Mouse (Mus musculus): ENCODE results near the gene Cap2. TPM values are rescaled to one million over a fixed set of nuclear protein-coding genes. Genes with fewer than 3 reads are reported as not detected.
A peak's percentile ranks its signal among the peaks of the same experiment; 100 is the strongest.

The Cap2 gene
- polyA plus RNA-seq, 1 experiment from 2014 or later, result 1.4 TPM

DNA sequence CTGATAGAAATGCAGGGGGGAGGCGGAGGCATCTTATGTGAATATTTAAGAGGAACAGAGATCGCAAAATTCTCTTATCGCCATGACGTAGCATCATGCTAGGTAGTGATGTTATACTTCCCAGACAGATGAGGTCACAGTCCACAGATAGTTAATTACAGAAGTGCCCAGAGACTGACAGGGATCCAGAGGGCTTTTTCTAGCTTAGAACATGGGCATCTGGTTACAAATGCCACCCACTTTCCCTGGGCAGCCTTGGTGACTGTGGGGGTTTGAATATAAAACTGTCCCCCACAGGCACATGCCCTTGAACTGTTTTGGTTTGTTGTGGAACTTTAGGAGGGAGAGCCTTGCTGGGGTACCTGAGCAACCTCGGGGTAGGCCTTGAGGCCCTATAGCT lies 87.0 kb downstream of the Cap2 start:
- H3K27ac ChIP-seq (ENCODE audit: low read length), result no peak overlapping the region
- H3K4me2 ChIP-seq (ENCODE audit: low read depth, low read length), result no peak overlapping the region
- no peaks in the 10 kb centered on the region for H3K9me3 ChIP-seq (replicated peaks; ENCODE audit: control insufficient read depth, low read length)
- 74% methylated on average over 5 of the region's 5 CpGs for WGBS (ENCODE audit: insufficient replicate concordance)
- H3K4me1 ChIP-seq (ENCODE audit: control insufficient read depth, low read depth, low read length), result no peaks in the 10 kb centered on the region
- no peak overlapping the region for H3K9ac ChIP-seq (ENCODE audit: low read depth, low read length)
- H3K27me3 ChIP-seq (ENCODE audit: control insufficient read depth, insufficient read depth, low read depth, low read length), result no peaks in the 10 kb centered on the region
- ATAC-seq (ENCODE audit: low read depth), result no peak
- H3K4me3 ChIP-seq (ENCODE audit: low read depth, low read length), result no peak overlapping the region
- H3K36me3 ChIP-seq (ENCODE audit: control insufficient read depth, insufficient read depth), result no peaks in the 10 kb centered on the region

GRCm38 (mm10) chr13:46590885-46591284 lies 89.2 kb downstream of the Cap2 start:
- H3K4me2 ChIP-seq (ENCODE audit: low read depth, low read length), result no peak overlapping the region
- WGBS (ENCODE audit: insufficient replicate concordance), result 68% methylated on average over 4 of the region's 4 CpGs
- no peaks in the 10 kb centered on the region for H3K4me1 ChIP-seq (ENCODE audit: control insufficient read depth, low read depth, low read length)
- H3K27me3 ChIP-seq (ENCODE audit: control insufficient read depth, insufficient read depth, low read depth, low read length), result no peaks in the 10 kb centered on the region
- H3K9me3 ChIP-seq (replicated peaks; ENCODE audit: control insufficient read depth, low read length), result no peaks in the 10 kb centered on the region
- H3K4me3 ChIP-seq (ENCODE audit: low read depth, low read length), result no peak overlapping the region
- no peak overlapping the region for H3K27ac ChIP-seq (ENCODE audit: low read length)
- no peaks in the 10 kb centered on the region for H3K36me3 ChIP-seq (ENCODE audit: control insufficient read depth, insufficient read depth)
- no peak for ATAC-seq (ENCODE audit: low read depth)
- H3K9ac ChIP-seq (ENCODE audit: low read depth, low read length), result no peak overlapping the region

GRCm38 (mm10) chr13:46600694-46601093 lies 99.0 kb downstream of the Cap2 start:
- H3K27me3 ChIP-seq (ENCODE audit: control insufficient read depth, insufficient read depth, low read depth, low read length), result no peaks in the 10 kb centered on the region
- WGBS (ENCODE audit: insufficient replicate concordance), result 52% methylated on average over 5 of the region's 5 CpGs
- no peak for ATAC-seq (ENCODE audit: low read depth)
- no peak overlapping the region for H3K4me2 ChIP-seq (ENCODE audit: low read depth, low read length)
- H3K4me3 ChIP-seq (ENCODE audit: low read depth, low read length), result no peak overlapping the region
- H3K9ac ChIP-seq (ENCODE audit: low read depth, low read length), result no peak overlapping the region
- no peaks in the 10 kb centered on the region for H3K36me3 ChIP-seq (ENCODE audit: control insufficient read depth, insufficient read depth)
- no peak overlapping the region for H3K27ac ChIP-seq (ENCODE audit: low read length)
- H3K4me1 ChIP-seq (ENCODE audit: control insufficient read depth, low read depth, low read length), result no peaks in the 10 kb centered on the region
- H3K9me3 ChIP-seq (replicated peaks; ENCODE audit: control insufficient read depth, low read length), result no peaks in the 10 kb centered on the region

GRCm38 (mm10) chr13:46601386-46601785 lies 99.7 kb downstream of the Cap2 start:
- no peak overlapping the region for H3K4me3 ChIP-seq (ENCODE audit: low read depth, low read length)
- no peaks in the 10 kb centered on the region for H3K27me3 ChIP-seq (ENCODE audit: control insufficient read depth, insufficient read depth, low read depth, low read length)
- H3K36me3 ChIP-seq (ENCODE audit: control insufficient read depth, insufficient read depth), result no peaks in the 10 kb centered on the region
- ATAC-seq (ENCODE audit: low read depth), result no peak
- H3K4me2 ChIP-seq (ENCODE audit: low read depth, low read length), result no peak overlapping the region
- 61% methylated on average over 2 of the region's 2 CpGs for WGBS (ENCODE audit: insufficient replicate concordance)
- H3K9ac ChIP-seq (ENCODE audit: low read depth, low read length), result no peak overlapping the region
- no peaks in the 10 kb centered on the region for H3K9me3 ChIP-seq (replicated peaks; ENCODE audit: control insufficient read depth, low read length)
- H3K27ac ChIP-seq (ENCODE audit: low read length), result no peak overlapping the region
- H3K4me1 ChIP-seq (ENCODE audit: control insufficient read depth, low read depth, low read length), result no peaks in the 10 kb centered on the region

DNA sequence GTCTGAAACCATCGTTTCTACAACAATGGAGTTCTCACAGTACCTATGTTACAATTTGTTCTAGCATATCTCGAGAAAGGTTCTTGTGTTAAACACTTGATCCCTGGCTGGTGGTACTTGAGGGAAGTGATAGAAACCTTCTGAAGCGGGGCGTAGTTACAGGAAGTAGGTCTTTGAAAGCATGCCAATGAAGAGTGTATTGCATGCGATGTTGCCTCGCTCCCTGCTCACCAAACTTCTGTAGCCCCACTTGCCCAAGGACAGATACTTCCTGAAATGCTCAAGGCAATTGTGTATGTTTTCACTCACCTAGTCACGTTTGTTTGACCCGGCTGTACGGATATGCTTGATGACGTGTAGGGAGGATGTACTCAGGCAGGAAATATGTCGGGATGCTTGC lies 101.0 kb downstream of the Cap2 start:
- H3K36me3 ChIP-seq (ENCODE audit: control insufficient read depth, insufficient read depth), result no peaks in the 10 kb centered on the region
- no peaks in the 10 kb centered on the region for H3K4me1 ChIP-seq (ENCODE audit: control insufficient read depth, low read depth, low read length)
- WGBS (ENCODE audit: insufficient replicate concordance), result 65% methylated on average over 11 of the region's 11 CpGs
- no peaks in the 10 kb centered on the region for H3K9me3 ChIP-seq (replicated peaks; ENCODE audit: control insufficient read depth, low read length)
- H3K9ac ChIP-seq (ENCODE audit: low read depth, low read length), result no peak overlapping the region
- H3K4me2 ChIP-seq (ENCODE audit: low read depth, low read length), result no peak overlapping the region
- no peak overlapping the region for H3K27ac ChIP-seq (ENCODE audit: low read length)
- no peaks in the 10 kb centered on the region for H3K27me3 ChIP-seq (ENCODE audit: control insufficient read depth, insufficient read depth, low read depth, low read length)
- no peak overlapping the region for H3K4me3 ChIP-seq (ENCODE audit: low read depth, low read length)
- ATAC-seq (ENCODE audit: low read depth), result no peak

DNA sequence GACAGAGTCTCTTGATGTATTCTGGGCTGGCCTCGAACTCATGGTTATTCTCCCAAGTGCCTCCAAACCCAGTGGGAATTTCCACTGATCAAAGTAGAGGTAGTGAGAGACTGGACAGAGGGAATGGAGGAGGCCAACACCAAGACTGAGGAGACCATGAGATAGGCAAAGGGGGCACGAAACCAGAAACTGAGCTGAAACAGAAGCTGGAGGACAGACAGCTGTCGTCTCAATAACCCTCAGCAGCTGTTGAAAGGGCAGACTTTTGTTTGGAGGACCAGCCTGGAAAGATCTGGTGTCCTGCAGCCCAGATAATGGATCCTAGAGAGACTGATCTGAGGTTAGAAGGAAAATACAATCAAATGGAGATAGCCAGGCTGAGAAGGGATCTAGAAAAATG lies 109.4 kb downstream of the Cap2 start:
- Histone ChIP-seq H3K9ac (ENCODE audit: low read depth, low read length) (no peak overlapping the region), H3K27ac (ENCODE audit: low read length) (no peak overlapping the region), H3K4me2 (ENCODE audit: low read depth, low read length) (no peak overlapping the region), H3K36me3 (ENCODE audit: control insufficient read depth, insufficient read depth) (no peaks in the 10 kb centered on the region), H3K4me3 (ENCODE audit: low read depth, low read length) (no peak overlapping the region), H3K4me1 (ENCODE audit: control insufficient read depth, low read depth, low read length) (no peaks in the 10 kb centered on the region), H3K9me3 (replicated peaks; ENCODE audit: control insufficient read depth, low read length) (no peaks in the 10 kb centered on the region), H3K27me3 (ENCODE audit: control insufficient read depth, insufficient read depth, low read depth, low read length) (no peaks in the 10 kb centered on the region)
- WGBS (ENCODE audit: insufficient replicate concordance), result 55% methylated on average over 3 of the region's 3 CpGs
- no peak for ATAC-seq (ENCODE audit: low read depth)

- Histone ChIP-seq H3K36me3 (ENCODE audit: control insufficient read depth, insufficient read depth) (no peaks in the 10 kb centered on the region), H3K27me3 (ENCODE audit: control insufficient read depth, insufficient read depth, low read depth, low read length) (no peaks in the 10 kb centered on the region), H3K9me3 (replicated peaks; ENCODE audit: control insufficient read depth, low read length) (no peaks in the 10 kb centered on the region), H3K4me1 (ENCODE audit: control insufficient read depth, low read depth, low read length) (no peaks in the 10 kb centered on the region), H3K9ac (ENCODE audit: low read depth, low read length) (no peak overlapping the region), H3K27ac (ENCODE audit: low read length) (no peak overlapping the region), H3K4me3 (ENCODE audit: low read depth, low read length) (no peak overlapping the region), H3K4me2 (ENCODE audit: low read depth, low read length) (no peak overlapping the region)
- 28% methylated on average over 6 of the region's 6 CpGs for WGBS (ENCODE audit: insufficient replicate concordance)
- ATAC-seq (ENCODE audit: low read depth), result no peak
These were observed 112.1 kb downstream of the Cap2 start for GRCm38 (mm10) chr13:46613694-46614272.

GRCm38 (mm10) chr13:46616673-46617362 lies 115.2 kb downstream of the Cap2 start:
- Histone ChIP-seq H3K27ac (ENCODE audit: low read length) (0 out of 2 replicates have a peak overlapping the region, but pooled peaks have one; percentile 42), H3K9ac (ENCODE audit: low read depth, low read length) (no peak overlapping the region), H3K4me2 (ENCODE audit: low read depth, low read length) (peak overlapping the region; percentile 17; the same call in 1 of the 2 replicates), H3K4me1 (ENCODE audit: control insufficient read depth, low read depth, low read length) (no peaks in the 10 kb centered on the region; the same call in 1 of the 2 replicates), H3K9me3 (replicated peaks; ENCODE audit: control insufficient read depth, low read length) (no peaks in the 10 kb centered on the region), H3K27me3 (ENCODE audit: control insufficient read depth, insufficient read depth, low read depth, low read length) (no peaks in the 10 kb centered on the region), H3K36me3 (ENCODE audit: control insufficient read depth, insufficient read depth) (no peaks in the 10 kb centered on the region), H3K4me3 (ENCODE audit: low read depth, low read length) (no peak overlapping the region)
- peak; percentile 51; the same call in 1 of the 2 replicates for ATAC-seq (ENCODE audit: low read depth)
- WGBS (ENCODE audit: insufficient replicate concordance), result 71% methylated on average over 19 of the region's 19 CpGs

- 0 out of 2 replicates have a peak, but pooled peaks have one; percentile 11 for ATAC-seq (ENCODE audit: low read depth)
- Histone ChIP-seq H3K4me3 (ENCODE audit: low read depth, low read length) (no peak overlapping the region), H3K9me3 (replicated peaks; ENCODE audit: control insufficient read depth, low read length) (no peaks in the 10 kb centered on the region), H3K4me1 (ENCODE audit: control insufficient read depth, low read depth, low read length) (no peaks in the 10 kb centered on the region; the same call in 1 of the 2 replicates), H3K27me3 (ENCODE audit: control insufficient read depth, insufficient read depth, low read depth, low read length) (no peaks in the 10 kb centered on the region), H3K9ac (ENCODE audit: low read depth, low read length) (no peak overlapping the region), H3K27ac (ENCODE audit: low read length) (no peak overlapping the region), H3K4me2 (ENCODE audit: low read depth, low read length) (peak overlapping the region; percentile 11; the same call in 1 of the 2 replicates), H3K36me3 (ENCODE audit: control insufficient read depth, insufficient read depth) (no peaks in the 10 kb centered on the region)
- WGBS (ENCODE audit: insufficient replicate concordance), result 45% methylated on average over 11 of the region's 11 CpGs
These were observed 118.0 kb downstream of the Cap2 start for GRCm38 (mm10) chr13:46619633-46620032.

Measured in liver, embryonic 16.5 days (tissue).